Mouse (Mus musculus) kidney, adult 2 months (tissue): ENCODE measurements around the gene Crtac1. TPM values are rescaled to one million over a fixed set of nuclear protein-coding genes. Genes with fewer than 3 reads are reported as not detected.

ENCODE experiments used
- DNase-seq: peaks from one replicate; pipeline ENCODE4 v3.0.0; 2021
- H3K27ac ChIP-seq: fragments of 200-500 bp; 2 replicates; pipeline ENCODE4 v1.5.1; 2012; ENCODE audit warnings: low read depth, low read length, control low read depth, inconsistent platforms; ENCODE audit not compliant: insufficient read depth
- H3K27me3 ChIP-seq: fragments of 200-500 bp; replicated peaks from 2 replicates; pipeline ENCODE4 v1.6.1; 2012; ENCODE audit warnings: mild to moderate bottlenecking, moderate library complexity, low read length, inconsistent platforms; ENCODE audit not compliant: control insufficient read depth, insufficient read depth
- H3K36me3 ChIP-seq: fragments of 200-500 bp; 2 replicates; pipeline ENCODE4 v1.6.1; 2012; ENCODE audit warnings: mild to moderate bottlenecking, moderate library complexity, low read length, inconsistent platforms; ENCODE audit not compliant: control insufficient read depth, insufficient read depth
- H3K4me1 ChIP-seq: fragments of 200-500 bp; 2 replicates; pipeline ENCODE4 v1.6.1; 2011; ENCODE audit warnings: low read length; ENCODE audit not compliant: control insufficient read depth, insufficient read depth
- H3K4me3 ChIP-seq: fragments of 200-500 bp; 2 replicates; pipeline ENCODE4 v1.5.1; 2011; ENCODE audit warnings: mild to moderate bottlenecking, low read depth, low read length, control low read depth; ENCODE audit not compliant: insufficient read depth
- CTCF ChIP-seq: fragments of 200-500 bp; conservative IDR thresholded peaks from 2 replicates; pipeline ENCODE4 v1.5.1; 2011; ENCODE audit warnings: low read depth, mild to moderate bottlenecking, control low read depth, low read length, moderate library complexity, mixed read lengths; ENCODE audit not compliant: insufficient read depth, insufficient read length
- POLR2A ChIP-seq: fragments of 200-500 bp; IDR thresholded peaks from one replicate; pipeline ENCODE4 v1.6.1; 2011; ENCODE audit warnings: low read depth, low read length, control low read depth
- WGBS: fragments of 180-500 bp; shearing (Covaris S2); methylation state at CpG from one replicate; pipeline ENCODE4 v1.1.7; 2018; 5-methylcytosine and 5-hydroxymethylcytosine counted together
- polyA plus RNA-seq: library from polyadenylated mRNA; depleted of rRNA; stranded (reverse); fragments of >200 nt; gene quantifications from 2 replicates; pipeline ENCODE4 v1.2.3, GENCODE M21; 2012; rRNA removed

The Crtac1 gene
- polyA plus RNA-seq, 1 experiment = 0.06 TPM

- no peak overlapping the region for H3K27ac ChIP-seq
- H3K4me1 ChIP-seq = no peaks in the 10 kb centered on the region
- TF ChIP-seq CTCF = no peak
- no peak for TF ChIP-seq POLR2A
- 41% methylated on average over 5 of the region's 5 CpGs for WGBS
- H3K36me3 ChIP-seq = no peaks in the 10 kb centered on the region
- DNase-seq = no peak
- no peaks in the 10 kb centered on the region for H3K27me3 ChIP-seq
- H3K4me3 ChIP-seq = no peak overlapping the region
These were observed 185.0 kb downstream of the Crtac1 start for GRCm38 (mm10) chr19:42246626-42247025.

GRCm38 (mm10) chr19:42243401-42243800 is 188.2 kb downstream of the Crtac1 start:
- TF ChIP-seq POLR2A (no peak), CTCF (no peak)
- DNase-seq = no peak
- Histone ChIP-seq H3K36me3 (no peaks in the 10 kb centered on the region), H3K4me3 (no peak overlapping the region), H3K27ac (no peak overlapping the region), H3K4me1 (no peaks in the 10 kb centered on the region), H3K27me3 (no peaks in the 10 kb centered on the region)
- 36% methylated on average over 3 of the region's 3 CpGs for WGBS

- TF ChIP-seq CTCF = no peak
- TF ChIP-seq POLR2A = no peak
- H3K27ac ChIP-seq = no peak overlapping the region
- WGBS = 53% methylated on average over 8 of the region's 8 CpGs
- no peak overlapping the region for H3K4me3 ChIP-seq
- H3K4me1 ChIP-seq = no peaks in the 10 kb centered on the region
- DNase-seq = no peak
- no peaks in the 10 kb centered on the region for H3K36me3 ChIP-seq
- H3K27me3 ChIP-seq = no peaks in the 10 kb centered on the region
These were observed 190.7 kb downstream of the Crtac1 start for GRCm38 (mm10) chr19:42240881-42241280.

- Histone ChIP-seq H3K27ac (no peak overlapping the region), H3K27me3 (no peaks in the 10 kb centered on the region), H3K4me3 (no peak overlapping the region), H3K36me3 (no peaks in the 10 kb centered on the region), H3K4me1 (no peaks in the 10 kb centered on the region)
- WGBS = 67% methylated on average over 7 of the region's 7 CpGs
- DNase-seq = no peak
- no peak for TF ChIP-seq CTCF
- TF ChIP-seq POLR2A = no peak
These were observed 193.3 kb downstream of the Crtac1 start for GRCm38 (mm10) chr19:42238341-42238715.

- TF ChIP-seq POLR2A (no peak), CTCF (no peak)
- no peak overlapping the region for H3K4me3 ChIP-seq
- no peaks in the 10 kb centered on the region for H3K4me1 ChIP-seq
- DNase-seq = no peak
- no peak overlapping the region for H3K27ac ChIP-seq
- H3K36me3 ChIP-seq = no peaks in the 10 kb centered on the region
- no peaks in the 10 kb centered on the region for H3K27me3 ChIP-seq
- WGBS = 18% methylated on average over 4 of the region's 4 CpGs
These were observed 193.8 kb downstream of the Crtac1 start for GRCm38 (mm10) chr19:42237602-42238340.

Other genes starting within 250 kb of the Crtac1 start
- gene Sfrp5, start 229.5 kb downstream of the Crtac1 start, polyA plus RNA-seq = 3.6 and 4.8 TPM in 2 replicates
- gene Golga7b, start 184.2 kb downstream of the Crtac1 start, polyA plus RNA-seq = 0.14 and 0.20 TPM in 2 replicates
- gene R3hcc1l, start 87.0 kb upstream of the Crtac1 start, polyA plus RNA-seq = 4.6 and 5.7 TPM in 2 replicates
- gene Loxl4, start 181.0 kb upstream of the Crtac1 start, polyA plus RNA-seq = 2.9 and 4.8 TPM in 2 replicates